Mouse (Mus musculus) lung, postnatal 25 days (tissue): ENCODE data around the gene Pnmt.
"Not testable (repeated sequence)": the region's sequence is repeated elsewhere in the genome, so short reads cannot be mapped to it uniquely, and the experiment has no call there.

Experiments used
- DNase-seq: peaks from one replicate; pipeline ENCODE4 v3.0.0; 2022; ENCODE audit warnings: low spot score

Gene Pnmt

GRCm38 (mm10) chr11:98357396-98358160 is 28.7 kb upstream of the Pnmt start:
- DNase-seq, result peak; percentile 61

GRCm38 (mm10) chr11:98358161-98359083 is 27.8 kb upstream of the Pnmt start, which contains the start of gene Stard3:
Stard3 (plus strand) TSS chr11:98358368.
- DNase-seq, result peak; percentile 94

- no peak for DNase-seq
Measured at GRCm38 (mm10) chr11:98360866-98361521, 25.3 kb upstream of the Pnmt start.

GRCm38 (mm10) chr11:98363817-98364216 is 22.4 kb upstream of the Pnmt start:
- DNase-seq, result peak; percentile 70

- peak; percentile 51 for DNase-seq
Measured at GRCm38 (mm10) chr11:98364410-98364809, 21.8 kb upstream of the Pnmt start.

- DNase-seq, result no peak
Measured at GRCm38 (mm10) chr11:98366290-98366689, 20.0 kb upstream of the Pnmt start.

- DNase-seq, result no peak
Measured at GRCm38 (mm10) chr11:98367171-98367862, 18.9 kb upstream of the Pnmt start.

GRCm38 (mm10) chr11:98367863-98368186 is 18.4 kb upstream of the Pnmt start:
- DNase-seq, result no peak

GRCm38 (mm10) chr11:98369337-98369736 is 16.9 kb upstream of the Pnmt start:
- DNase-seq, result no peak

- no peak for DNase-seq
Measured at GRCm38 (mm10) chr11:98370588-98370987, 15.7 kb upstream of the Pnmt start.

- no peak for DNase-seq
Measured at GRCm38 (mm10) chr11:98371556-98372240, 14.6 kb upstream of the Pnmt start.

GRCm38 (mm10) chr11:98372406-98372805 is 13.8 kb upstream of the Pnmt start:
- peak; percentile 71 for DNase-seq

GRCm38 (mm10) chr11:98373244-98373643 is 13.0 kb upstream of the Pnmt start:
- no peak for DNase-seq

GRCm38 (mm10) chr11:98374266-98374665 is 12.0 kb upstream of the Pnmt start:
- DNase-seq, result no peak

- DNase-seq, result no peak
Measured at GRCm38 (mm10) chr11:98376756-98377155, 9.5 kb upstream of the Pnmt start.

GRCm38 (mm10) chr11:98377787-98378186 is 8.5 kb upstream of the Pnmt start:
- DNase-seq, result no peak

GRCm38 (mm10) chr11:98379379-98379778 is 6.9 kb upstream of the Pnmt start:
- no peak for DNase-seq

- DNase-seq, result no peak
Measured at GRCm38 (mm10) chr11:98380106-98380505, 6.1 kb upstream of the Pnmt start.

- DNase-seq, result no peak
Measured at GRCm38 (mm10) chr11:98381651-98382050, 4.6 kb upstream of the Pnmt start.

GRCm38 (mm10) chr11:98382405-98382804 is 3.8 kb upstream of the Pnmt start:
- DNase-seq, result not testable (repeated sequence)
